ENCODE assay signal across 17 mouse cellular contexts in the genomic region with DNA sequence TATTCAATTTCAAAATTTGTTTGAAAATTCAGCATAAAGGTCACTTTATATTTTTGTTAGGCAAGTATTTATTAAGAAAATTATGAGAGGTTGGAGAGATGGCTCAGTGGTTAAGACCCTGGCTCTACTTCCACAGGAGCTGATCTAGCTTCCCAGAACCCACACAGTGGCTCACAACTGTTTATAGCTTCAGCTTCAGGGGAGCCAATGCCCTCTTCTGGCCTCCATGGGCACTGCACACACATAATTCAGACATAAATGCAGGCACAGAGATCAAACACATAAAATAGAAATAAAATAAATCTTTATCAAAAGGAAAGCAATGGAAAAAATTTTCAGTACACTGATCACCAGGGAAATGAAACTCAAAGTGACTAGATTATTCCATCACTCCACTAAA. TPM values are rescaled to one million over a fixed set of nuclear protein-coding genes. Genes with fewer than 3 reads are reported as not detected.
A peak's percentile ranks its signal among the peaks of the same experiment; 100 is the strongest.
DNase-seq lines count a peak whose midpoint lies in the region; ATAC-seq and TF ChIP-seq lines count a peak whose summit lies in the region.
"Had no signal": no experiment of that assay in that cellular context is flagged by ENCODE, and none has a peak within 500 bp of the region (broad histone marks: within the 10 kb centered on the region; RNA-seq: fewer than 3 reads in every experiment).

No protein-coding gene starts in this region.

- no peak overlapping the region for H3K4me2 ChIP-seq in liver, embryonic 14.5 days (ENCODE audit: low read depth)
- H3K4me2 ChIP-seq: embryonic facial prominence, embryonic 12.5 days; neural tube, embryonic 13.5 days had no signal

- peak; percentile 6 for DNase-seq in adrenal gland, postnatal 10 days
- DNase-seq in adrenal gland, postnatal 14 days = no peak
- DNase-seq in liver, embryonic 14.5 days (ENCODE audit: low read depth in 3 of 3, low spot score in 3 of 3) = no peak
- DNase-seq in liver (no peak), ZHBTc4 (ENCODE audit: low read depth, low spot score) (peak; percentile 50)
- peak; percentile 38 for DNase-seq in thymus, postnatal 0 days (ENCODE audit: low spot score)
- DNase-seq in cerebellum, adult 18-20 months = no peak
- DNase-seq in layer of hippocampus, adult 9-11 months = no peak
- DNase-seq: B cell, adult 2 months had no signal

- no peak overlapping the region for H3K9ac ChIP-seq in liver, embryonic 14.5 days (replicated peaks)
- H3K9ac ChIP-seq: embryonic facial prominence, embryonic 12.5 days; neural tube, embryonic 13.5 days had no signal

- peak; percentile 34; the same call in 1 of the 2 replicates for TF ChIP-seq CTCF in liver, embryonic 14.5 days (IDR thresholded peaks at IDR 0.05; ENCODE audit: low read depth)

- no peaks in the 10 kb centered on the region for H3K9me3 ChIP-seq in liver, embryonic 14.5 days (ENCODE audit: control insufficient read depth, low read length)
- H3K9me3 ChIP-seq: embryonic facial prominence, embryonic 12.5 days; neural tube, embryonic 13.5 days had no signal

- H3K27me3 ChIP-seq in liver, embryonic 14.5 days (ENCODE audit: control insufficient read depth, insufficient read depth, low read length) = no peaks in the 10 kb centered on the region
- H3K27me3 ChIP-seq: embryonic facial prominence, embryonic 12.5 days; neural tube, embryonic 13.5 days had no signal

- ATAC-seq in liver, embryonic 14.5 days (ENCODE audit: insufficient read depth) = no peak
- ATAC-seq: hindbrain, embryonic 16.5 days had no signal

- no peak for TF ChIP-seq EP300 in liver, embryonic 14.5 days (IDR thresholded peaks at IDR 0.05; ENCODE audit: low read depth)

- no peaks in the 10 kb centered on the region for H3K36me3 ChIP-seq in liver, embryonic 14.5 days (replicated peaks; ENCODE audit: control insufficient read depth, insufficient read depth, low read depth)
- H3K36me3 ChIP-seq: embryonic facial prominence, embryonic 12.5 days; neural tube, embryonic 13.5 days had no signal

- H3K4me1 ChIP-seq in liver, embryonic 14.5 days (replicated peaks; ENCODE audit: control insufficient read depth in 2 of 2, insufficient read depth in 2 of 2, low read length in 1 of 2) = no peaks in the 10 kb centered on the region
- H3K4me1 ChIP-seq: embryonic facial prominence, embryonic 12.5 days; neural tube, embryonic 13.5 days had no signal

- no peak overlapping the region for H3K4me3 ChIP-seq in liver, embryonic 14.5 days (ENCODE audit: insufficient read depth in 1 of 2, low read depth in 2 of 2, low read length in 2 of 2)
- H3K4me3 ChIP-seq: embryonic facial prominence, embryonic 12.5 days; neural tube, embryonic 13.5 days had no signal

- no peak overlapping the region for H3K27ac ChIP-seq in liver, embryonic 14.5 days
- H3K27ac ChIP-seq: embryonic facial prominence, embryonic 12.5 days; macrophage; neural tube, embryonic 13.5 days had no signal

RNA-seq across cellular contexts. Expression of gene Sh2d1a, which starts 10.3 kb away (rescaled TPM):
- total RNA-seq in adrenal gland, postnatal 10 days (2021) = 1 to 10 TPM in 1 of 2 experiments, under 1 TPM in 1; 0.63 to 1.1 TPM
- 0.67 and 1.5 TPM in 2 replicates for total RNA-seq in adrenal gland, postnatal 14 days (2021)
- polyA plus RNA-seq in liver, embryonic 14.5 days (2012; rRNA removed) = not detected in 2 replicates
- polyA plus RNA-seq in liver, embryonic 14.5 days (2014; fragmentation: Nextera tagmentation; extraction: Ambion mirVana) = not detected in 2 replicates
- 401 and 414 TPM in 2 replicates for polyA plus RNA-seq in thymus, postnatal 0 days (2015; fragmentation: Nextera tagmentation; extraction: Ambion mirVana)
- total RNA-seq: adrenal gland, postnatal 36 days; gastrocnemius, adult 18-20 months; layer of hippocampus, postnatal 25 days had no signal
- polyA plus RNA-seq: macrophage had no signal

RNA-seq across cellular contexts. Expression of gene Tex13c2, which starts 23.1 kb away (rescaled TPM):
- total RNA-seq in adrenal gland, postnatal 10 days (2021) = not detected
- total RNA-seq in adrenal gland, postnatal 14 days (2021) = not detected in 2 replicates
- polyA plus RNA-seq in liver, embryonic 14.5 days (2012; rRNA removed) = not detected in 2 replicates
- polyA plus RNA-seq in liver, embryonic 14.5 days (2014; fragmentation: Nextera tagmentation; extraction: Ambion mirVana) = not detected in 2 replicates
- polyA plus RNA-seq in thymus, postnatal 0 days (2015; fragmentation: Nextera tagmentation; extraction: Ambion mirVana) = 0.06 TPM in 1 of 2 replicates, not detected in the other
- total RNA-seq: adrenal gland, postnatal 36 days; gastrocnemius, adult 18-20 months had no signal
- polyA plus RNA-seq: embryonic facial prominence, embryonic 12.5 days; hindbrain, embryonic 16.5 days; macrophage; neural tube, embryonic 13.5 days; small intestine, adult 2 months had no signal

Comparison
In these comparisons a context has a peak if more than half of its experiments do, and no peak if none do; other contexts are left out.
1. DNase-seq: peak in adrenal gland, postnatal 10 days (single experiment), ZHBTc4 (single experiment) and thymus, postnatal 0 days (single experiment); none in adrenal gland, postnatal 14 days (single experiment), liver, embryonic 14.5 days (0 of 3), liver (single experiment), cerebellum, adult 18-20 months (0 of 2) and layer of hippocampus, adult 9-11 months (single experiment).